Mouse (Mus musculus): Measurements from ENCODE around the gene Gm10842.

GRCm38 (mm10) chr11:105125735-105126519, 20.8 kb upstream of the Gm10842 start, which contains the start of gene Mettl2:
- TF ChIP-seq CTCF (IDR thresholded peaks at IDR 0.05; ENCODE audit: borderline replicate concordance, insufficient read depth, low read depth, low read length) = peak; percentile 81
- TF ChIP-seq POLR2A (IDR thresholded peaks at IDR 0.05; ENCODE audit: borderline replicate concordance, insufficient read depth, low read length) = peak; percentile 57; the same call in 1 of the 2 replicates
